Mouse (Mus musculus): ENCODE measurements around the gene Olfml2a.

GRCm38 (mm10) chr2:39011264-39011663, 79.5 kb downstream of the Olfml2a start:
- TF ChIP-seq POLR2A (IDR thresholded peaks at IDR 0.05; ENCODE audit: insufficient read length, low read depth) (peak; percentile 14), CEBPB (IDR thresholded peaks at IDR 0.05; ENCODE audit: insufficient read depth, poor library complexity, severe bottlenecking) (peak; percentile 75), SRF (IDR thresholded peaks at IDR 0.05; ENCODE audit: control insufficient read depth, insufficient read length, low read depth) (no peak), POLR2AphosphoS2 (IDR thresholded peaks at IDR 0.05; ENCODE audit: insufficient read length, low read depth) (peak; percentile 33), MAX (IDR thresholded peaks at IDR 0.05; ENCODE audit: low read depth) (no peak), E2F4 (IDR thresholded peaks at IDR 0.05; ENCODE audit: insufficient read depth) (no peak), USF1 (IDR thresholded peaks at IDR 0.05; ENCODE audit: low read depth) (no peak), TCF12 (IDR thresholded peaks at IDR 0.05; ENCODE audit: insufficient read depth, poor library complexity, severe bottlenecking) (no peak), TCF3 (IDR thresholded peaks at IDR 0.05; ENCODE audit: insufficient read length, low read depth) (no peak), MYOG (IDR thresholded peaks at IDR 0.05; ENCODE audit: control insufficient read depth in 1 of 3, insufficient read depth in 1 of 3, insufficient read length in 2 of 3, low read depth in 2 of 3) (no peak), REST (IDR thresholded peaks at IDR 0.05; ENCODE audit: insufficient read depth, insufficient read length) (no peak), MYOD1 (IDR thresholded peaks at IDR 0.05; ENCODE audit: control insufficient read depth in 1 of 3, insufficient read length in 2 of 3, low read depth in 2 of 3) (no peak)
